Mouse (Mus musculus): Measurements from ENCODE around the gene Ablim1.
A peak's percentile ranks its signal among the peaks of the same experiment; 100 is the strongest.

The Ablim1 gene

DNA sequence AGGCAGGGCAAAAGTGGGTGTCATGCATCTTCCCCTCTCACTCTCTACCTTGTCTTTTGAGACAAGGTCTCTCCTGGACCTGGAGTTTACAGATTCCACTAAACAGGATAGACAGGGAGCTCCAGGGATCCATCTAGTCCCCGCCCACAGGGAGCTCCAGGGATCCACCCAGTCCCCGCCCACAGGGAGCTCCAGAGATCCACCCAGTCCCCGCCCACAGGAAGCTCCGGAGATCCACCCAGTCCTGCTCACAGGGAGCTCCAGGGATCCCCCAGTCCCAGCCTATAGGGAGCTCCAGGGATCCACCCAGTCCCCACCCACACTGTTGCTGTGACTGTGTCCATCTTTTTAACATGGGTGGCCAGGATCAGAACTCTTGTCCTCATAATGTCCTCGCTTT lies 16.7 kb downstream of the Ablim1 start:
- peak; percentile 27 for DNase-seq

DNA sequence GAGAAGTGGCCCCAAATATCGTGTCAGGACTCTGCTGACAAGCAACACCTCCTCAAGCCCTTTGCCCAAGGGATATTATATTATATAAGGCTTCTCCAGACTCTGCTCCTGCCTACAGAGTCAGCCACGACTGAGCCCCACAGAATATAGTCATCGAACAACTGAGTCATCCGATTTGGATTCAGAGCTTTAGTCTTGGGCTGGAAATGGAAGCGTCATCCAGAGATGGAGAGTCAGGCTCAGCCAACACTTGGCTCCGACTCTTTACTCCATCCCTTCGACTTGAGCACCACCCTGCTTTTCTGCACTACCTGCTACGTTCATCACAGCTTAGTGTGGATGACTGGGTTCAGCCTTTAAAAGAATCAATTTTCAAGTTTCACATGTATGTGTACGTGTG lies 17.3 kb downstream of the Ablim1 start:
- DNase-seq, result no peak

DNA sequence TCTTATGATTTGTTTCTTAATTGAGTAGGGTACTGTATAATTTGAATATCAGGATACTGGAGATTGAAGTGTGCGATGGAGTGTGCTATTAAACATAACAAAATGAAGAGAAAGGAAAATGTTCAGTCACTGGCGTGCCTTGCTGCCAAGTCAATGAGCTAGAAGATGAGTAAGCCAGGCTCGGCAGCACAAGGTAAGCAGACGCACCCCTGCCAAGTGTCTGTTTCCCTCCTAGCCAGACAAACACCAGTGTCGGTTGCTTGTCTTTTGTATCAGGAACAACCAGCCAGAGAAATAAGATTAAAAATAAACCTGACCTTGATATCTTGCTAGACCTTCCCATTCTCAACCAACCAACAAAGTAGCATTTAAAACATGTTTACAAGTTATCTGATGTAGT lies 18.2 kb downstream of the Ablim1 start:
- DNase-seq, result no peak

DNA sequence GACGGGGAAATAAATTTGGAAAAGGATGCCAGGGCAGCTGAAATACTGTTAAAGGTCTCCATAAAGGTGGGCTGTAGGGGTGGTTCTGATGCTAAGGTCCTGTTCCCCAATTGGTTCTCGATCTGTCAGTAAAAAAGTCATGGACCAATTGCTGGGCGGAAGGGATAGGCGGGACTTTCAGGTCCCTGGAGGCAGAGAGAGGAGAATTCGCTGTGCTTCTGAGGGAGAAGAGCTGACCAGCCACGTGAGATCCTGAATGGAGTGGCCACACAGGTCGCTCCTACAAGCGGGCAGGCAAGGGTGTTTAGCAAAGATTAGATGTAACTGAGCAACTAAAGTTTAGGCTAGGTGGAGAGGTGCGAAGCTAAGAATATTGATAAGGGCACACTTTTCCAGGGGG lies 19.2 kb downstream of the Ablim1 start:
- DNase-seq, result no peak

DNA sequence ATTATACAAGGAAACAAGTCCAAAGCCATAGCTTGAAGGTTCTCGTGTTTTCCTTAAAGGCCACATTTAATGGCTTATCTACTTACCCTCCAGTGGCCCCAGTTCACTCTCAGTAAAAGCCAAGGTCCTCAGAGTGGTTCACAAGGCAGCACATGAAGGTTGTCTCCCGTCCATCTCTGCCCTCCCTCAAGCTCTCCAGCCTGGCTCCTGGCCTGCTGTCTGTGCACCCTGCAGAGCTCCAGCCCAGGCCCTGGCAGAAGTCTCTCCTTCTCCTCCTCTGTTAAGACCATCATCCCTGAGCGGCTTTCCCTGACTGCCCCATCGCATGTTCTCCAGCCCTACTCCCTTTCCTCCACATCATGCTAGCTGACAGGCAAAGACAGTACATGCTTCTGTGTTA lies 20.4 kb downstream of the Ablim1 start:
- DNase-seq, result no peak

DNA sequence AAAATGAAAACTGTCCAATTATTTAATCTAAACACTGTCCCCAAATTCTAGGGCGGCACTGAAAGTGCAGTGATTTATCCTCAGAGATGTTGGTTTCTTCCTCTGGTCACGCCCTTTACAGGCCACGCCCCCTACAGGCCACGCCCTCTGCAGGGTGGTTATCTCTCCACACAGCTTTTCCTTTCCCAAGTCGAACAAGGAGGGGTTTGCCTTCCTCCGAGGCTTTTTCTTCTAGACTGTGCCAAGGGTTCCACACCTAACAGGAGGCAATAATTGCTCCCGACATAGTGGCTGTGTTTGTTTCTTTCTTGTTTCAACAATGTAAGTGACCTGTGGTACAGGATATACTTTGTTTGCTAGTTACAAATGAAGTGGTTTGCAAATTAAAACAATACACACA lies 21.0 kb downstream of the Ablim1 start:
- peak; percentile 77 for DNase-seq

DNA sequence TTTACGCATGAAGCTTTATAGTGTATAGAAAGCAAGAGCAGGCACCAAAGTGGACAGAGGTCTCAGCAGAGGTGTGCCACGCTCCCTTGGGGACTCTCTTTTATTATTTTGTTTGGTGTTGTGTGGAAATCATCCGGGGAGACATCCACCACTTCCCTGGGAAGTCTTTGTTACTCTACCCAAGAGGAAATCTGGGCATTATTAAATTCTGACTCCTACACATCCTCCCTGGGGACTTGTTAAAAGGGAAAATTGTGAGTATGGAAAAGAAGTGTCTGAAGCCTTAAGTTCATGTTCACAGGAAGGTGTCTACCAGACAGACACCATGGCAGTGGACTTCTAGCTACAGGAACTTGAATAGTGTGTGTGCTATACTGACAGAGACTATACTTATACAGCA lies 31.4 kb downstream of the Ablim1 start:
- no peak for DNase-seq

DNA sequence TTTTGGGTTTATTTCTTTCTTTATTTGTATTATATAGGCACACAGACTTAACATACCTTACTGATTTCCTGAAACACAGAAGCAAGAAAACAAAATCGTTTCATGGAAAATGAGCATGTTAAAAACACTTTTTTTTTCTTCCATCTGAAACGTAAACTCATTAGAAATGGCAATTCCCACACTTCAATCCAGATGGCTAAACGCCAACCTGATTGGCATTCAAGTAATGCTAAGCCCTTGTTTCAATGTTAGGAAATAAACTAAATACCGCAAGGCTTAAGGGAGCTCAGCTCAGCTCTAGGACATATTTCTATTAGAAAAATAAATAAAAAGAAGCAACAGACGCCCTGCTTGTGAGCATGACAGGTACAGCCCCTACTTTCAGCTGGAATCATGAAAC lies 32.1 kb downstream of the Ablim1 start:
- DNase-seq, result no peak

DNA sequence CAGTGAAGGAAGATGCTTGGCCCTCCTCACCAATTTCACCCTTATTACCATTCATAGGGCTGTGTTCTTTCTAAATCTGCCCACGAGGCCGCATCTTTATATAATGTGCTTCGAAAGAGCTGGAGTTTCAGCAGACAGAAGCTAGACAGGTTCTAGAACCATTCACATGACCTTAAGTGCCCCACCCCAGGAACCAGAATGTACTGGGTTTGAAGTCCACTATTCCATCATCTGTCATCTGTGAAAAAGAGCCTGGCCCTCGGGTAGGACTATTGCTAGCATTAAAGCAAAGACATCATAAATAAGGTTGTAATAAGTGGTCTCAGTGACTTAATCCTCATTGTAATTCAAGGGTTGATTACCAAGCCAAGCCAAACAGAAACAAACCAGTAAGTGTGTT lies 35.1 kb downstream of the Ablim1 start:
- DNase-seq, result no peak

DNA sequence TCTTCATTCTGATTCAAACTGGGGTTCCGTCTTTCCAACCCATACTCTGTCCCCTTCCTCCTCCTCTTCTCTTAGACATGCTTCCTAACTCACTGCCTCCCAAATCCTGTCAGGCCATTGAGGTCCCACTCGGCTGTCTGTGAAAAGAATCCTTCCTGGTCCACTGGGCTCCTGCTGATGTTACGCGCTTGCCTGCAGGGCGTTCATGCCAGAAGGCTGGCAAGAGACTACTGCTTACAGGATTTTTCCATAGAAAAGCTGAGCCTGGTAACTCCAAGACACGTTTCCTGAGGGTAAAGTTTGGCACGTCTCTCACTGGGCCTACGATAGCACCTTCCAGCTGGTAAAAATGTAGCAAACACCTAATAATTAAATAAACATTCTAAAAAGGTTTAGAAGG lies 36.5 kb downstream of the Ablim1 start:
- no peak for DNase-seq

DNA sequence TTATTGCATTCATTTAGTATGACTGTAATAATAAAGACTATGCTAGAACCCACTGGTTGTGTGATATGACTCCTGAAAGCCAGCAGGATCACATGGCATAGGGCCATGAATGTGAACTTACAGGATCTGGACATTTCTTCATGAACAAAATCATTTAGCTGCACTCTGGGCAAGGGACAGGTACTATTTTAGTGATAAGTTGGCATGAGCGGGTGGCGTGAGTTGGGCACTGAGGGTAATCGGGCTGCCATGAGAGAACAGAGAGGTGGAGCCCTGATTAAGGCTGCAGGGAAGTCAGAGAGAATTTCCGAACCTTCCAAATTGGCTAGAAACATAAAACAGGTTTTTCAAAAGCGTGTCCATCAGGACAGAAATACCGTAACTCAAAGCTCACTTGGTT lies 37.7 kb downstream of the Ablim1 start:
- DNase-seq, result no peak

DNA sequence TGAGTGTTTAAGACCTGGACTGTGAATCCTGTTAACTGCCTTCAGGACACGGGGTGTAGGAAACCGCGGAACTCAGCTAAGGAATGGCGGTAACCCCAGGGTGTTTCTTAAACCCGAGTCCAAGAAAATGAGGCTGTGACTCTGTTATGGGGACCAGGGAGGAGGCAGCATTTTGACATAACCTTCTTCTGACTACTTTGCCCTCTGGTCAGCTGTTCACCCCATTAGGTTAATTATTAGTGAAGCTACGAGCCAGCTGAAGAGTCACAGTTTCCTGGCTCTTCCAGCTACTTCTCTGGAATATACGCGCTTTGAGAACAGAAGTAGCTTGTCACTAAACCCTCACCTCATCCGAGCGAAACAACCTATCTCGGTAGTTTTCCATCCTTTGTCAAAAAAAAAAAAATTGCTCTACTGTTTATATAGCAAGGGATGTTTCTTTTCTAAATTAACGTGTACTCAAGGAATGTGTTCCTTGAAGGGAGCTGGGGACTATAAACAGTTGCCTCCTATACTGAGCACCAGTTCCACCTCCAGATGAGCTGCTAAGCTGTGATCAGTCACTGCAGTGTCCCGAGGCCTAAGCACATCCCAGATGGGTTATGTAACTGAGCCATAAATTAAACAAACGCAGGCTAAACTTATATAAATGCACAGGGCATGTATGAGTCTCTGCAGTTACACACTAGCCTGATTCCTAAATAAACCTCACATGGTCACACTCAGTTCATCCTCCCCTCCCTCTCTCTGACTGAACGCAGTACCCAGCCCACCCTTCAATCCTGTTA lies 39.4 kb downstream of the Ablim1 start:
- DNase-seq, result no peak

DNA sequence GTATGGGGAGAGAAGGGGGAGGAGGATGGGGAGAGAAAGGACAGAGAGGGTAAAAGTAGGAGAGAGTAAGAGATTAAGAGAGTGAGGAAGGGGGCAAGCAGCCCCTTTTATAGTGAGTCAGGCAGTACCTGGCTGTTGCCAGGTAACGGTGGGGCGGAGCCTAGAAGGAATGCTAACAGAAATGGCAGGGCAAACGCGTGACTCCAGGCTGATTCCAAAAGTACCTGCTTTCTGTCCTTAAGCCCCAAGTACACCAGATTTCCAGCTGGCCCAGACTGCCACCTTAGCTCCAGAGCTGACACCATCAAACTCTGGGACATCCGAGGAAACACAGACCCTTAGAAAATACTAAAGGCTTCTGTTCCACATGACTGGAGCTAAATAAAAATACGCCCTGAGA lies 40.0 kb downstream of the Ablim1 start:
- peak; percentile 39 for DNase-seq

DNA sequence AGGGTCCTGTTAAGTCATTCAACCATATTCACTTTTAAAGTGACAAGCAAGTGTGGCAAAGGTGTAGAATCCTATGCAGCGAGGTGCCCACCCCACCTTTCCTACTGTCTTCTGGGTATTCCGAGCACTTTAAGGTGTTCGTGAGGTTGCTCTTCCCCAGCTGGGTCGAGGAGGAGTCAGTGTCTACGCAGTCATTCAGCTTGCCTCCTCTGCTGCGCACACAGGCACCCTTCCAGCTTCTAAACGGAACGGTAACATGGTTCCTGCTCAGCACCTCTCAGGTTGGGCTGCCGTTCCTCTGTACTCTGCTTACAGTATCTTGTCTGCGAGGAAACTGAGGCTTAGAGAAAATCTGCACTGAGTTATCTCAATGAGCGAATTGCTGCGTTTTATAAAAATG lies 40.4 kb downstream of the Ablim1 start:
- no peak for DNase-seq

DNA sequence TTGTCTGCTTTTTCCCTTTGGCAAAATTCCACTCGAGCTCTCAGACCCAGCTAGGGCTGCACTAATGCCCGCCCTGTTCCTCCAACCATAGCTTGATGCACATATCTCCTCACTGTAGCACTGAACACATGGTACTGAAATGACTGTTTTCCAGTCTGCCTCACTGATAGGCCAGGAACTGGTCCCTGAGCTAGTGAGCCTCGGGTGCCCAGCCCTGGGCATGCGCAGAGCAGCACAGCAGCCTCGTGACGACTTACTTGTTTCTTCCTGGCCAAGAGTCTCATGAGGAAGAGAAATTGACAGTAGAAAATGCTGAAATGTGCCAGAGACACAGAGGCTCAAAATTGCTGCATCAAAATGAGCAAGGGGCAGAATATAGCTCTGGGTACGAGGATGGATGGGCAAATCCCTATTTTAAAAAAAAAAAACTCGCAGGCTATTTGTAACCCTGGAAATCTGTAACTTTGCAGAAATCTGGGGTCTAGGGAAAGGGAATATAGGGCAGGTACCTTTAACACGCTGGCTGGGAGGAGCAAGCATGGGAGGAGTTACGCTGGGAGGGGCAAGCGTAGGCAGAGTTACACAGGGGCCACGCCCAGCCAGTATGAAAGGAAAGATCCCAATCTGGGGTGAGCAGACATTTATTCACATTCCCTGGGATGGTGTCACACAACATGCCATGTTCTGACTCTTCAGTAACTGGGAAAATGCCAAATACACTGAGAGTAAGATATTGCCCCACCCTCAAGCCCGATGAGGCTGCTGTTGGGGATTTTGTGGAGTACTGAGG lies 41.7 kb downstream of the Ablim1 start:
- peak; percentile 51 for DNase-seq

DNA sequence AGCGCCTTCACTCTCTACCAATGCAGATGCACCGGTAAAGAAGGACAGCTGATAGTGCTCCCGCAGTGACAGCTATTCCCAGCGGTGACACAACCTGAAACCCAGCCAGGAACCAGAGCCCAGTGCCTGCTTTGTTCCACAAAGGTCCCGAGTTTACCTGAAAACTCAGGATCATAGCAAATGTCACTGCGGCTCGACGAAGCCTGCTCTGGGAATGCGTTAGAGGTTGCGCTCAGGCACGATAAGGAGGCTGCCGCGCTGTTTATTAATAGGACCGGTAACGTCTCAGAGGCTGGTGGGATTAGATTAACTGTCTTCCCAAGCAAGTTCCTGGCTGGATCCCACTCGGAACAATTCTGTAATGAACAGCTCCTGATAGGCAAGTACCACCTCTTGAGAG lies 43.0 kb downstream of the Ablim1 start:
- no peak for DNase-seq

DNA sequence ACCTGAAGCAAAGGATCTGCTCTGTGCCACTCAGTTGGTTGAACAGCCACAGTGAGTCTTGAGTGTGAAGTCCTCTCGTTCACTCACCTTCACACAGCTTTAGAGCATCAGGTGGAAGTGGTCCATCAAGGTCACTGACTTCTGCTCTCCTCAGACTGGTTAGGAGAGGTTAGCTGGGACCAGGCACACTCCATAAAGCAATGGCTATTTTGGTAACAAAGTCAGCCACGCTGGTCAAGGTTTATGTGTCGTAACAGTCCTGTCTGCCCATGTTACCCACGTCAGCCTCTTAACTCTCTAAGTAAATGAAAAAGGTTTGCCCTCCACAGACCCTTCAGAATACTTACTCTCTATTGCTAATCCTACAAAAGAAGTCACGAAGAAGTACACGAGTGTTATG lies 44.0 kb downstream of the Ablim1 start:
- no peak for DNase-seq

DNA sequence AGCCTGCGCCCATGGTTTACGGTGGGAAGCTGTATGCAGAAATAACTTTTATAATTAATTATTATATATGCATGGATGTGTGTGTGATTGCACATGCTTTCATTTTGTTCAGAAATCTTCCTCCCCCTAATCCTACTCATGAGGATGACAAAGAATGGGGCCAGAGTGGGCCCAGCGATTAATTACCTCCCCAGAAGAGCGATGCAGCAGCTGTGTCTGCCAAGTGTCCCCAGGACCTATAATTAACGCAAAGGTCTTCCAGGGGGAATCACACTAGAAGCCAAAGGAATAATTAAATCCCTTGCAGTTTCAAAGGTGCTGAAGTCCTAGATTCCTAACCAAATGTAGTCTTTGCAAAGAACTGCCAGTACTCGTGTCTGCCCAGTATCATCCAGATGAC lies 44.9 kb downstream of the Ablim1 start:
- DNase-seq, result no peak

DNA sequence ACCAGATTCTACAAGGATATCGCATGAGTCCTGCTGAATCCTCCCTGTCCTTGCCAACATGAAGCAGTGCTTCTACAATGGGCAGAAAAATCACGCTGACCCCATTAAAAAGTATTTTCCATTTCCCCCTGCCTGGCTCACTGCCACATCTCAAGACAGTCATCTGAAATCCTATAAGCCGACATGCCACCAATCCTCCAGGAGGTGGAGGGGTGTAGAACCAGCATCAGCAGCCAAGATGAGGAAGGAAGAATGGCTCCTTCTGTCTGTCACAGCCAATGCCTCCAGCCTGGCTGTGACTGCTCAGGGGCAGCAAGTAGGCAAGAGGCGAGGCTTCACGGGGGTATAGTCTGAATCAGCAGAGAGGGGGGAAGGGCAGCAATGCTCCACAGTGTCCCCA lies 47.2 kb downstream of the Ablim1 start:
- DNase-seq, result no peak

DNA sequence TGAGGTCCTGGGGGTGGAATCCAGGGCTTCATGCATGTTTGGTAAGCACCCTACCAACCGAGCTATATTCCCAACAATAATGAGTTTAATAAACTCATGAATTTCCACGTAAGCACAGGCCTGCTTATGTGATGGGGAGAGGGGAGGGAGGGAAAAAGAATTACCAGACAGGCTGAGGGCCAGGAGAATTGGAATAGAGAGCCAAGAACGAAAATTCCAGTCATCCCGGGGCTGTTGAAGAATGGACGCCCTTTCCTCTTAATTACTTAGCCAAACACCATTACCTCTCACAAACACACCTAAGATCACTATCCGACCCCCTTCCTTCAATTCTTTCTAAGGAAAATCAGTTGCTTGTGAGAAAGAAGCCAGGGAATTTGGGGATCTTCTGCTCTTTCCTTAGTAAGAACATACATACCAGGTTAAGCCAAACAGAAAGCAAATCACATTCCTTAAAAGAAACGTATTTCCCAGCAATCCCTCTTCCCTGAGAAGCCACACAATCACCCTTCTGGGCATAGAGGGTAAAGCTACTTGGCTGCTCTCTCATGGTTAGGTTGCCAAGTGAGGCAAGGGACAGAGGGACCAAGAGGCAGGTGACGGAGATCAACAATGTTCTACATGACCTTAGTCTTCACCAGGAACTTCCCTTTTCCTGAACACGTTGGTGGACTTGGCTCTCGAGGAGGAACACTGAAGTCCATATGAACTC lies 48.2 kb downstream of the Ablim1 start:
- DNase-seq, result no peak

DNA sequence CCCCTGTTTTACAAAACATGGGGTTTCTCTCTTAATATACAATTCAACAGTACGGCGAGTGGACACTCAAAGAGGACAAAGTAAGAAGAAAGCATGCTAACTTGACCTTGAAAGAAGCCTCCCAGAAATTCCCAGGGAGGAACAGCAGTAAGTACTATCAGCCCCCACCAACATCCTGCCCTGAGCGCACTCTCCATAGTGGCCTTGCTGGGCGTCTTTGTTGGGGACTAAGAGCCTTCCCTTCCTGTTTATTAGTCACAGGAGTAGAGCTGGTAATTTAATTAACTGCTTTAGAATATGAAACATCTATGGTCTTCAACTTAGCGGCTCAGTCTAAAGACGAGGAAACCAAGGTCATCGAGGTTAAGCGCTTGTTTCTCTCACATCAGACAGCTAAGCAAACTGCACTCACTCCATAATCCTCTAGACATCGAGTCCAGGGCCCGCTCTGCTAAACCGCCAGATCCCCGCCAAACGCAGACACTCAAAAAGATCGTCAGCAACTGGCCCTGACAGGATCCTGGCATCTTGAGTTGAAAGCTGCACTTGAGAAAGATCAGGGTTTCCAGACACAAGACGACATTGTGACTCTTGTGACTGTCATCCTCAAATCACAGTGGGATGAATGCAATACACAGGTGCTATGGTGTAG lies 50.3 kb downstream of the Ablim1 start:
- DNase-seq, result no peak

DNA sequence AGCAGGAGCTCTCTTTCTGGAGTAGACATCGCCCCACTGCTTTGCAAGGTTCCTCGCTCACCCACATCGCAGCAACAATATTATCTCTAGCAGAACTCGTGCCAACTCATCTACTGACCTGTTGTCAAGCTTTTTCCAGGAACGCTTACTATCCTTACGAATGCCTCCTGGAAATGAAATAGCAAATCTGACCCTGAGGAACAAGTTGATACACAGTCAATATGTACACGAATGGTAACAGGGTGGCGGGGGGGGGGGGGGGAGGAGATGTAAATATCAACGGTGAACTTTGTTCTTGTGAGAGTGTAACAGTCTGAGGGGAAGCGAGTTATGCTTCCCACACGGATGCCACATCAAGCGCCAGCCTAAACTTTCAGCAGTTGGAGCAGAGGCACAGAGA lies 56.9 kb downstream of the Ablim1 start:
- peak; percentile 40 for DNase-seq

DNA sequence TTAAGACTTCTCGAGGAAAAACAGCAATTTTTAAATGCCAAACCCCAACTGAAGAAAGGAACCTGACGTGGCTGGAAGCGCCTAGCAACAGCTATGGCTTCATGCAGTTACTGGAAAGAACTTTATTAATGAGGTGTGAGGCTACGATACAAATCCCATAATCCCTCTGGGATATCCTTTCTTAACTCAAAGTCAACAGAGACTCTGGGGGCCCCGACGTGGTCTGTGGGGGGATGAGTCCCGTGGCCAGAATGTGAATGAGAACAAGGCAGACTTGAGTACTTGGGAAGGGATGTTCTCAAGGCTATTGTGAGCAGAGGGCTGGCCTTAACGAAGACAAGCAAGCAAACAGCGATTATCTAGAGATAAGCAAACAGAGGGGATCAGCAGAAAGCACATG lies 58.1 kb downstream of the Ablim1 start:
- DNase-seq, result no peak
